Mouse (Mus musculus): ENCODE measurements at regions not wholly inside any gene's neighbourhood (a gene's known extent, or its start where the extent isn't known, plus 50 kb on each side); places are given as distances from the start of the nearest gene placed in this dataset.
A peak's percentile ranks its signal among the peaks of the same experiment; 100 is the strongest.

DNA sequence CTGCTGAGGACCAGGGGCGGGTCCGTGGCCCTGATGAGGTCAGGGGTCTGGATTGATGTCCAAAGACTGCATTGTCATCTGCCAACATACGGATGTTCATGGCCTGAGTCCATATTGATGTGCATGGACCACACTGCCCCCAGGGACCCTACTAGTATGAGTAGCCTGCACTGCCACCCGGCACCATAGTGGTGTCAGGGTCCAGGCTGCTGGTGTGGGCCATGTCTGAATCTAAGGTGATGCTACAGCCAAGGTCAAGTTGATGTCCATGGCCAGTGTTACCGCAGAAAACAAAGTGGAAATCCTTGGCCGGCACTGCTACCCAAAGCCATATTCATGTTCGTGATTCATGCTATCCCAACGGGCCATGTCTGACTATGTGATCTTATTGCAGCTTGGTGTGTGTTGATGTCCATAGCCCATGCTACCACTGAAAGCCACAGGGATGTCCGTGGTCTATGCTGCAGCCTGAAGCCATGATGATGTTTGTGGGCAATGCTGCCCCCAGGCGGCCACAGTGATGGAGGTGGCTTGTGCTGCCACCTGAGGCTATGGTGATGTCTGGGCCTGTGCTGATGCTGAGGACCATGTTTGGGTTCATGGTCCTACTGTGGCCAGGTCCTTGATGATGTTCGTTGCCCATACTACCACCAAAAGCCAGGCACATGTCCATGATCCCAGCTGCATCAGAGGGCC, 130.5 kb downstream of the Iqub start:
- Histone ChIP-seq H3K4me3 (ENCODE audit: low read depth, low read length) (no peak overlapping the region), H3K9me3 (replicated peaks; ENCODE audit: control insufficient read depth, insufficient read depth, low read length, poor library complexity, severe bottlenecking) (no peaks in the 10 kb centered on the region), H3K36me3 (ENCODE audit: control insufficient read depth, insufficient read depth, low read length, poor library complexity, severe bottlenecking) (no peaks in the 10 kb centered on the region), H3K27me3 (ENCODE audit: control insufficient read depth, insufficient read depth, low read length, poor library complexity, severe bottlenecking) (no peaks in the 10 kb centered on the region), H3K9ac (ENCODE audit: low read depth, poor library complexity, severe bottlenecking) (no peak overlapping the region), H3K4me1 (ENCODE audit: control insufficient read depth, insufficient read depth, low read length) (no peaks in the 10 kb centered on the region), H3K27ac (ENCODE audit: insufficient read depth, low read length) (no peak overlapping the region)
- peak; percentile 59 for TF ChIP-seq CTCF (IDR thresholded peaks at IDR 0.05; ENCODE audit: low read depth, low read length)
- TF ChIP-seq POLR2A (IDR thresholded peaks at IDR 0.05; ENCODE audit: insufficient read depth, low read length), result no peak
- TF ChIP-seq EP300 (IDR thresholded peaks at IDR 0.05; ENCODE audit: insufficient read depth, low read depth, low read length), result no peak

DNA sequence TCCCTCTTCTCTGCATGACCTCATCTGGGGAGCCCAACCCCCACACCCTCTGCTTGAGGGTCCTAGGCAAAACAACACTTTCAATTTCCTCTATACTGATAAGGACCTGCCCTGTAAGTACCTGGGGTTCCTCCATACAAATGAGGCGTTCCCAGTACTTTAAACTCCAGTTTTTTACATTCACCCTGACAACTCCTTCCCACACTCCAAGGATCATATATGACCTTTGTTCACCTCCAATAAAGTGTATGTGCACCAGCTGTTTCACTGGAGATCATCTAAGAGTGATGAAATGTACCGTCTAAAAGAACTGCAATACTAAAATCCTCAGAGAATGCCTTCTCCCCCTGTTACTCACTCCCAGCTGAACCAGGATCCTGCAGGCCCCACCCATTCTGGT, 135.0 kb downstream of the Iqub start:
- Histone ChIP-seq H3K9ac (ENCODE audit: low read depth, poor library complexity, severe bottlenecking) (no peak overlapping the region), H3K27ac (ENCODE audit: insufficient read depth, low read length) (no peak overlapping the region), H3K36me3 (ENCODE audit: control insufficient read depth, insufficient read depth, low read length, poor library complexity, severe bottlenecking) (no peaks in the 10 kb centered on the region), H3K9me3 (replicated peaks; ENCODE audit: control insufficient read depth, insufficient read depth, low read length, poor library complexity, severe bottlenecking) (no peaks in the 10 kb centered on the region; the same call in 1 of the 2 replicates), H3K4me3 (ENCODE audit: low read depth, low read length) (no peak overlapping the region), H3K27me3 (ENCODE audit: control insufficient read depth, insufficient read depth, low read length, poor library complexity, severe bottlenecking) (no peaks in the 10 kb centered on the region), H3K4me1 (ENCODE audit: control insufficient read depth, insufficient read depth, low read length) (no peaks in the 10 kb centered on the region)
- TF ChIP-seq EP300 (IDR thresholded peaks at IDR 0.05; ENCODE audit: insufficient read depth, low read depth, low read length) (no peak), CTCF (IDR thresholded peaks at IDR 0.05; ENCODE audit: low read depth, low read length) (no peak), POLR2A (IDR thresholded peaks at IDR 0.05; ENCODE audit: insufficient read depth, low read length) (no peak)

DNA sequence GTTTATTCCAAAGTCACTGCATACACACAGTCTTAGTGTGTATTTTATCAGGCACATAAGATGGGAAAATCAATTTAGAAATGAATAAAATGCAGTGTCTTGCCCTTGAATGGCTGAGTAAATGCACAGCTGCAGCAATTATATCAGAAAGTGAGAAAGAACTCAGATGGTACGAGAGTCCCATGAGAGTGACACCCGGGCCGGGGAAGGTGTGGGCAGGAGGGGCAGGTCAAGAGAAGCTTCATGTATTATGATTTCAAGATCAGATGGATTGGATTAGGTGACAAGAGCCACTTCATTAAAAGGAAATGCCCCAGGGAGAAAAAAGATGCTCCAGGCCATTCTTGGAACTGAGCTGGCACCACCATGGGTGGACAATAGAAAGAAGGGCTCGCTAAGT, 138.1 kb downstream of the Iqub start:
- no peaks in the 10 kb centered on the region for H3K36me3 ChIP-seq (ENCODE audit: control insufficient read depth, insufficient read depth, low read length, poor library complexity, severe bottlenecking)
- H3K27ac ChIP-seq (ENCODE audit: insufficient read depth, low read length), result no peak overlapping the region
- H3K9me3 ChIP-seq (replicated peaks; ENCODE audit: control insufficient read depth, insufficient read depth, low read length, poor library complexity, severe bottlenecking), result no peaks in the 10 kb centered on the region; the same call in 1 of the 2 replicates
- H3K4me1 ChIP-seq (ENCODE audit: control insufficient read depth, insufficient read depth, low read length), result no peaks in the 10 kb centered on the region
- TF ChIP-seq POLR2A (IDR thresholded peaks at IDR 0.05; ENCODE audit: insufficient read depth, low read length) (no peak), CTCF (IDR thresholded peaks at IDR 0.05; ENCODE audit: low read depth, low read length) (no peak), EP300 (IDR thresholded peaks at IDR 0.05; ENCODE audit: insufficient read depth, low read depth, low read length) (no peak)
- no peak overlapping the region for H3K9ac ChIP-seq (ENCODE audit: low read depth, poor library complexity, severe bottlenecking)
- no peaks in the 10 kb centered on the region for H3K27me3 ChIP-seq (ENCODE audit: control insufficient read depth, insufficient read depth, low read length, poor library complexity, severe bottlenecking)
- H3K4me3 ChIP-seq (ENCODE audit: low read depth, low read length), result no peak overlapping the region

DNA sequence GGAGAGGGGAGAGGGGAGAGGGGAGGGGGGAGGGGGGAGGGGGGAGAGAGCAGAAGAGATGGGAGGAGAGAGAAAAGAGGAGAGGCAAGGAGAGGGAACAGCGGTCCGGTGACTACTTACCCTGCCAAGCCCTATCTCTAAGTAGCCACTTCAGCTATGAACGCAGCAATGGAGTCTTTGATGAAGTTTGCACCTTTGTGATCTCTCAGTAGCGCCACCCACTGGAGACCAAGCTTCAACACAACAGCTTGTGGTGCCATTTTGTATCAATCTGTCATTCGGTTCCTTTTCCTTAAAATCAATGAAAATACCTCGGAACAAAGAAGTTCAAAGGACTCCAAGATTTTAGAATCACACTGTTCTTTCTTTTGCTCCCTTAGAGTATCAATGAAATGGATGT, 141.7 kb downstream of the Iqub start:
- Histone ChIP-seq H3K4me1 (ENCODE audit: control insufficient read depth, insufficient read depth, low read length) (no peaks in the 10 kb centered on the region), H3K9ac (ENCODE audit: low read depth, poor library complexity, severe bottlenecking) (no peak overlapping the region), H3K4me3 (ENCODE audit: low read depth, low read length) (no peak overlapping the region), H3K27me3 (ENCODE audit: control insufficient read depth, insufficient read depth, low read length, poor library complexity, severe bottlenecking) (no peaks in the 10 kb centered on the region), H3K9me3 (replicated peaks; ENCODE audit: control insufficient read depth, insufficient read depth, low read length, poor library complexity, severe bottlenecking) (peaks cover 3% of the 10 kb centered on the region; the same call in 1 of the 2 replicates), H3K36me3 (ENCODE audit: control insufficient read depth, insufficient read depth, low read length, poor library complexity, severe bottlenecking) (no peaks in the 10 kb centered on the region), H3K27ac (ENCODE audit: insufficient read depth, low read length) (no peak overlapping the region)
- TF ChIP-seq POLR2A (IDR thresholded peaks at IDR 0.05; ENCODE audit: insufficient read depth, low read length), result no peak
- no peak for TF ChIP-seq EP300 (IDR thresholded peaks at IDR 0.05; ENCODE audit: insufficient read depth, low read depth, low read length)
- TF ChIP-seq CTCF (IDR thresholded peaks at IDR 0.05; ENCODE audit: low read depth, low read length), result no peak

DNA sequence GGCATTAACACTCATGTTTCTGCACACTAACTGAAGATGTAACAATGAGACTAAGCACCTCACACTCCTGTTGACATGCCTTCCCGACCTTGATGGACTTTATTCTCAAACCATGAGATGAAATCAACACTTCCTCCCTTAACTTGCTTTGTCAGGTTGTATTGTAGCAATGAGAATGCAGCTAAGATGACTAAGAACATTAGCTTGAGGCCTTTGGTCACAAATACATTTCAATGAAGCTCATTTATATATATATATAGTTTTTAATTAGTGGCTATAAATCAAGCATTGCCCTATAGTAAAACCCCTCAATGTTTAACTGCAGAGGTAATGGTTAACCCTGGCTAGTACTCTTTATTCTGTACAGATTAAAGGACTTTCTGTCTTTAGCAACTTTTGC, 143.2 kb downstream of the Iqub start:
- no peak overlapping the region for H3K9ac ChIP-seq (ENCODE audit: low read depth, poor library complexity, severe bottlenecking)
- H3K4me3 ChIP-seq (ENCODE audit: low read depth, low read length), result no peak overlapping the region
- H3K9me3 ChIP-seq (replicated peaks; ENCODE audit: control insufficient read depth, insufficient read depth, low read length, poor library complexity, severe bottlenecking), result peaks cover 5% of the 10 kb centered on the region
- no peaks in the 10 kb centered on the region for H3K36me3 ChIP-seq (ENCODE audit: control insufficient read depth, insufficient read depth, low read length, poor library complexity, severe bottlenecking)
- no peak overlapping the region for H3K27ac ChIP-seq (ENCODE audit: insufficient read depth, low read length)
- TF ChIP-seq POLR2A (IDR thresholded peaks at IDR 0.05; ENCODE audit: insufficient read depth, low read length) (no peak), CTCF (IDR thresholded peaks at IDR 0.05; ENCODE audit: low read depth, low read length) (no peak), EP300 (IDR thresholded peaks at IDR 0.05; ENCODE audit: insufficient read depth, low read depth, low read length) (no peak)
- H3K4me1 ChIP-seq (ENCODE audit: control insufficient read depth, insufficient read depth, low read length), result no peaks in the 10 kb centered on the region
- no peaks in the 10 kb centered on the region for H3K27me3 ChIP-seq (ENCODE audit: control insufficient read depth, insufficient read depth, low read length, poor library complexity, severe bottlenecking)

DNA sequence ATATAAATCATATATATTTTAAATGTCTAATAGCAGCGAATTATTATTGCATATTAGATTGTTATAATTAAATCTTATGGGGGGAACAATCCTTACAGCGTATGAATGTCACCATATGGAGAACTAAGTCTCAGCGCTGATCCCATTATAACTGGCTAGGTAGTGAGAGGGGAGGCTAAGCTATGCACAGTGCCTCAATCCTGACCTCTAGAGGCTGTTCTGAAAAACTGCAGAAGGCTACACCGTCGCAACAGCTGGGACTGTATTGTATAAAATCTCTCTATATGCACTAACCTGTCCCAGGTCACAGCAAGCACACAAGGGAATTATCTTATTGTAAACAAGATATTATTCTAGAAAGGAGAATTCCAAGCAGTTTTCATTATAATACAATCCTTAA, 164.0 kb downstream of the Iqub start:
- H3K4me1 ChIP-seq (ENCODE audit: control insufficient read depth, insufficient read depth, low read length), result no peaks in the 10 kb centered on the region
- no peaks in the 10 kb centered on the region for H3K36me3 ChIP-seq (ENCODE audit: control insufficient read depth, insufficient read depth, low read length, poor library complexity, severe bottlenecking)
- H3K4me3 ChIP-seq (ENCODE audit: low read depth, low read length), result no peak overlapping the region
- no peak overlapping the region for H3K9ac ChIP-seq (ENCODE audit: low read depth, poor library complexity, severe bottlenecking)
- H3K9me3 ChIP-seq (replicated peaks; ENCODE audit: control insufficient read depth, insufficient read depth, low read length, poor library complexity, severe bottlenecking), result 0 out of 2 replicates have a peak, but pooled peaks cover 2% of the 10 kb centered on the region
- H3K27me3 ChIP-seq (ENCODE audit: control insufficient read depth, insufficient read depth, low read length, poor library complexity, severe bottlenecking), result no peaks in the 10 kb centered on the region
- TF ChIP-seq EP300 (IDR thresholded peaks at IDR 0.05; ENCODE audit: insufficient read depth, low read depth, low read length), result no peak
- TF ChIP-seq CTCF (IDR thresholded peaks at IDR 0.05; ENCODE audit: low read depth, low read length), result peak; percentile 62
- no peak overlapping the region for H3K27ac ChIP-seq (ENCODE audit: insufficient read depth, low read length)
